Mouse (Mus musculus) liver, adult 2 months (tissue): ENCODE results near the gene Glp1r.

Experiments used
- CTCF ChIP-seq: fragments of 200-500 bp; IDR thresholded peaks from 2 replicates; pipeline ENCODE4 v1.5.1; 2011; ENCODE audit warnings: low read depth, low read length, control low read depth
- POLR2A ChIP-seq: fragments of 200-500 bp; IDR thresholded peaks from 2 replicates; pipeline ENCODE4 v1.6.1; 2011; ENCODE audit warnings: low read length, control low read depth; ENCODE audit not compliant: insufficient read depth; ENCODE audit errors: extremely low read depth

DNA sequence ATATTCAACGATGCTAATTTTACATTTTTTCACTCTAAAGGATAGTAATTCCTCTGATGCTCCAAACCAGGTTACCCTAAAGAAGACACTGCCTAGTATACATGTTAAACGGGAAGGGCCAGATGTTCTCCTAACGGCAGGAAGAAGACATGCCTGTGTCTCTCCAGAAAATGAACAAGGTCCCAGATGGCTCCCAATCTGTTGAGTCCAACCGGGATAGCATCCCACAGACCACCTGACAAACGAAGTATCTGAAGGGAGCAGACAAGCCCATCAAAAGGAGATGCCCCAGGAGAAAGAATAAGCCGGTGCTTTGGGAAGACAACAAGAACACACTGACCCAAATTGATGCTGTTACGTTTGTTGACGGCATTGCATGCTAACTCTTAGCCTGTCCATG, 50.0 kb downstream of the Glp1r start:
- TF ChIP-seq POLR2A (no peak), CTCF (no peak)
